Mouse (Mus musculus) forebrain, embryonic 14.5 days (tissue): Measurements from ENCODE around the gene Atp5mpl. TPM values are rescaled to one million over a fixed set of nuclear protein-coding genes. Genes with fewer than 3 reads are reported as not detected.

Experiments used
- ATAC-seq: fragments of 200-750 bp; cut with Nextera tagmentation; 2 replicates; pipeline ENCODE4 v1.8.0; 2017; ENCODE audit warnings: mild to moderate bottlenecking, moderate library complexity
- DNase-seq: peaks from one replicate; pipeline ENCODE4 v3.0.0-alpha.2; 2015; ENCODE audit warnings: low spot score
- H3K27ac ChIP-seq: fragments of 300-500 bp; sonication (generic); 2 replicates; pipeline ENCODE4 v1.5.1; 2014; ENCODE audit warnings: low read depth, mild to moderate bottlenecking, control low read depth, low read length, moderate library complexity
- H3K27me3 ChIP-seq: fragments of 300-500 bp; sonication (generic); replicated peaks from 2 replicates; pipeline ENCODE4 v1.6.1; 2014; ENCODE audit warnings: low read length, control low read depth, mixed read lengths; ENCODE audit not compliant: control insufficient read depth, insufficient read depth
- H3K36me3 ChIP-seq: fragments of 300-500 bp; sonication (generic); 2 replicates; pipeline ENCODE4 v1.6.1; 2014; ENCODE audit warnings: low read length, control low read depth; ENCODE audit not compliant: control insufficient read depth, insufficient read depth
- H3K4me1 ChIP-seq: fragments of 300-500 bp; sonication (generic); 2 replicates; pipeline ENCODE4 v1.6.1; 2014; ENCODE audit warnings: antibody characterized with exemption, low read length, control low read depth; ENCODE audit not compliant: control insufficient read depth, insufficient read depth
- H3K4me2 ChIP-seq: fragments of 300-500 bp; sonication (generic); 2 replicates; pipeline ENCODE4 v1.6.1; 2014; ENCODE audit warnings: mild to moderate bottlenecking, control low read depth, low read length
- H3K4me3 ChIP-seq: fragments of 300-500 bp; sonication (generic); 2 replicates; pipeline ENCODE4 v1.5.1; 2014; ENCODE audit warnings: low read depth, low read length, control low read depth
- H3K9ac ChIP-seq: fragments of 300-500 bp; sonication (generic); 2 replicates; pipeline ENCODE4 v1.6.1; 2014; ENCODE audit warnings: mild to moderate bottlenecking, low read length, control low read depth, moderate library complexity
- H3K9me3 ChIP-seq: fragments of 300-500 bp; sonication (generic); replicated peaks from 2 replicates; pipeline ENCODE4 v1.6.1; 2016; ENCODE audit warnings: low read length, control low read depth, mixed read lengths; ENCODE audit not compliant: control insufficient read depth
- WGBS: fragments of 180-500 bp; shearing (Covaris S2); extraction: QIAGEN DNeasy Blood & Tissue Kit; methylation state at CpG from one replicate; pipeline ENCODE4 v1.1.7; 2014; 5-methylcytosine and 5-hydroxymethylcytosine counted together
- polyA plus RNA-seq: library from polyadenylated mRNA; unstranded; fragments of >200 nt; fragmentation: Nextera tagmentation; extraction: Ambion mirVana; gene quantifications from 2 replicates; pipeline ENCODE4 v1.2.1, GENCODE M21; 2014

Gene Atp5mpl
- polyA plus RNA-seq = 634 and 784 TPM in 2 replicates

DNA sequence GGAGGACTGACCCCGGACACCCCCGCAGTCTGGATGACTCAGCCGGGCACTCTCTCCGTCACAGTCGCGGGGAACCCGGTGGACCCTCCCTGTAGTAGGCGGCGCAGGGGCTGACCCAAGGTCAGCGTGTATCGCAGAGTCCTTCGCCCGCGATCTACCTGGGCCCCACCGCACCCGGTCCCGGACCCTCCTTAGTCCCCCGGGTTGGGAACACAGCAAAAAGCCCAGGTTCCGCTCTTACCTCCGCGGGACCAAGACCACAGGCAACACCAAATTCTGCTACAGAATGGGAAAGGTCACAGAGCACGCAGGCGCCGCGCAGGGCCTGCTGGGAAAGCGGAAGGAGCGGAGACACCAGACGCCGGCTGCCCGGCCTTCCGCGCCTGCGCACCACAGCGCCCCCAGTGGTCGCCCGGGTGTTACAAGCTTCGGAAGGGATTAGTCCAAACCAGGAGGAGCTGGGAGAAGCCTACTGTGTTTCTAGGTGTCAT, at the start of gene Atp5mpl:
Gene Atp5mpl, minus strand, starts transcription at position 295 of the 491 bp plus-strand sequence.
- DNase-seq (peak; percentile 95), ATAC-seq (peak; percentile 95)
- H3K36me3 ChIP-seq = peaks cover 14% of the 10 kb centered on the region
- H3K4me3 ChIP-seq = peak within 1 kb of the TSS; percentile 92
- no peaks in the 10 kb centered on the region for H3K27me3 ChIP-seq
- peaks cover 7% of the 10 kb centered on the region for H3K4me1 ChIP-seq
- no peaks in the 10 kb centered on the region for H3K9me3 ChIP-seq
- under 1% methylated on average over 37 of the region's 37 CpGs for WGBS
- H3K4me2 ChIP-seq = peak within 1 kb of the TSS; percentile 92
- H3K27ac ChIP-seq = peak within 1 kb of the TSS; percentile 27; the same call in 1 of the 2 replicates
- peak within 1 kb of the TSS; percentile 98 for H3K9ac ChIP-seq

GRCm38 (mm10) chr12:112016346-112016745, 49.6 kb upstream of the Atp5mpl start:
- no peaks in the 10 kb centered on the region; the same call in 1 of the 2 replicates for H3K4me1 ChIP-seq
- no peak overlapping the region for H3K27ac ChIP-seq
- H3K36me3 ChIP-seq = no peaks in the 10 kb centered on the region
- no peak overlapping the region for H3K4me3 ChIP-seq
- 69% methylated on average over 4 of the region's 4 CpGs for WGBS
- H3K27me3 ChIP-seq = no peaks in the 10 kb centered on the region
- H3K9ac ChIP-seq = no peak overlapping the region
- DNase-seq (no peak), ATAC-seq (no peak)
- no peak overlapping the region for H3K4me2 ChIP-seq
- H3K9me3 ChIP-seq = no peaks in the 10 kb centered on the region

GRCm38 (mm10) chr12:112013271-112013801, 46.6 kb upstream of the Atp5mpl start:
- Histone ChIP-seq H3K9ac (no peak overlapping the region; the same call in 1 of the 2 replicates), H3K27me3 (no peaks in the 10 kb centered on the region), H3K4me3 (no peak overlapping the region), H3K36me3 (no peaks in the 10 kb centered on the region), H3K27ac (peak overlapping the region; percentile 35; the same call in 1 of the 2 replicates), H3K4me2 (peak overlapping the region; percentile 44), H3K4me1 (no peaks in the 10 kb centered on the region; the same call in 1 of the 2 replicates), H3K9me3 (no peaks in the 10 kb centered on the region)
- peak; percentile 51 for DNase-seq
- ATAC-seq = peak; percentile 71
- 3% methylated on average over 14 of the region's 14 CpGs for WGBS

DNA sequence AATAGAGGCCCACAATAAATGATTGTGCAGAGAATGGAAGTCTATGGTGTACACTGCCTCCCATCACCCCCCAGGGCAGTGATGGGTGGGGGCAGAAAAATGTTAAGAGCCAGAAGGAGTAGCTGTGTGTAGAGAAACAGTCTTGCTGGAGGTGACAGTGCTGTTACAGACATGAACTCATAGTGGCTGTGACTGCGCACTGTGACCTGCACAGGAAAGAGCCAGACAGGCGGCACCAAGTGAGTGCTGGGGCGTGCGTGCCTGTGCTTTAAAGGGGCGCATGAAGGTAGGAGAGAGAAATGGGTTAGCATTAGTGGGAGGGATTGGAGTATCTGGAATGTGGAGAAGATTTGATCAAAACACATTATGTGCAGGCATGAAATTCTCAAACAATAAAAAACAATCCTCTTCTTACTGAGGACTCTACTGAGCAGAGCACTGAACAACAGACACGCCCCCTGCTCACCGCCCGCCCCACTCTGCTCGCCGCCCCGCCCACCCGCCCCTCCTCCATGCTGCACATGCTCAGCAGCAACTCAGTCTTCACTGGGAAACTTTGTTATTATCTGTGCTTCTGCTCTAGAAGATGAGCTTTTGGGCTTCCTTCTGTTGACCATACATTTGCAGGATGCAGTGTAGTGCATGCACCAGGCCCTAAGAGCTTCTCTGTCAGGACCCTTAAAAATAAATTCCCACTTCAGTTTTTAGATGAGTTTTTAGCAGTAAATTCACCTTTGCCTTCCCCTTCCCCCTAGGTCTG, 45.9 kb upstream of the Atp5mpl start:
- Histone ChIP-seq H3K27me3 (no peaks in the 10 kb centered on the region), H3K9ac (no peak overlapping the region; the same call in 1 of the 2 replicates), H3K4me2 (peak overlapping the region; percentile 44), H3K27ac (peak overlapping the region; percentile 35; the same call in 1 of the 2 replicates), H3K36me3 (no peaks in the 10 kb centered on the region), H3K4me1 (no peaks in the 10 kb centered on the region; the same call in 1 of the 2 replicates), H3K4me3 (no peak overlapping the region), H3K9me3 (no peaks in the 10 kb centered on the region)
- WGBS = 14% methylated on average over 12 of the region's 12 CpGs
- DNase-seq (peak; percentile 49), ATAC-seq (peak; percentile 92)

- no peak overlapping the region for H3K4me2 ChIP-seq
- no peaks in the 10 kb centered on the region for H3K9me3 ChIP-seq
- no peak overlapping the region for H3K9ac ChIP-seq
- no peak overlapping the region for H3K27ac ChIP-seq
- no peaks in the 10 kb centered on the region for H3K4me1 ChIP-seq
- ATAC-seq (peak; percentile 34; the same call in 1 of the 2 replicates), DNase-seq (peak; percentile 90)
- 20% methylated on average over 8 of the region's 8 CpGs for WGBS
- H3K27me3 ChIP-seq = no peaks in the 10 kb centered on the region
- H3K36me3 ChIP-seq = no peaks in the 10 kb centered on the region
- H3K4me3 ChIP-seq = no peak overlapping the region
Measured at GRCm38 (mm10) chr12:112001223-112001622, 34.4 kb upstream of the Atp5mpl start.

DNA sequence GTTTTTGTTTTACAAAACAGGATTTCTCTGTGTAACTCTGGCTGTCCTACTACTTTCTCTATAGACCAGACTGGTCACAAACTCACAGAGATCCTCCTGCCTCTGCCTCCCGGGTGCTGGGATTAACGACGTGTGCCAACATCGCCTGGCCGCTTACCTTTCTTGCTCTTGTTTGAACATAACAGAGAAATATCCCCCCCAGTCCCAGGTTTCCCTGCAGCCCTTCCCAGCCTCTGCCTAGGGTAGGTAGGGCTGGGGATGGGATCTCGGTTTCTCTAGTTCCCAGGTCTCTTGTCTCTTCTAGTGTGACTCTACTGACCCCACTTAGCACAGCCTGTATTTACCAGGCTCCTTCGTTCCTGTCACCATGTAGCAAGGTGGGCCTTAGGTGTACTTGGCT, 33.0 kb upstream of the Atp5mpl start:
- ATAC-seq = no peak
- Histone ChIP-seq H3K4me2 (no peak overlapping the region), H3K4me3 (no peak overlapping the region), H3K9ac (no peak overlapping the region), H3K9me3 (no peaks in the 10 kb centered on the region), H3K27ac (no peak overlapping the region), H3K36me3 (no peaks in the 10 kb centered on the region), H3K4me1 (no peaks in the 10 kb centered on the region), H3K27me3 (no peaks in the 10 kb centered on the region)
- no peak for DNase-seq
- 95% methylated on average over 7 of the region's 7 CpGs for WGBS

DNA sequence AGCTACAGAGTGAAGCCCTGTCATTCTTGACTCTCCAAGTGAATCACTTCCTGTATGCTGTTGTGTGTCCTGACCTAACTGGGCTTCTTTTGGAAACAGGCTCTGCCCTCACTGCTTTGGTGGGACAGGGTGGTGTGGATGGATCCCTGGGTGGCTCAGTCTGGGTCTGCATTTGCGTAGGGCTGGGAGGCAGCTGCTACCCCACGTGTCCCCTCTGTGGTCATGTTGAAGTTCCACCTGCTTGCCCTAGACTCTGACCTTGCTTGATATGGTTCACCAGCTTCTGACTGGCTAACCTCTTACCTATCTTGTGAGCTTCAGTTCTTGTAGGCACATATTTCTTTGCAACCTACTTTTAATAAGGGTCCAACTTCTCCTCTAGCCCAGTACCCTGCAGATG, 28.4 kb upstream of the Atp5mpl start:
- Histone ChIP-seq H3K9me3 (no peaks in the 10 kb centered on the region), H3K4me1 (no peaks in the 10 kb centered on the region), H3K9ac (no peak overlapping the region), H3K36me3 (no peaks in the 10 kb centered on the region), H3K4me3 (no peak overlapping the region), H3K27ac (no peak overlapping the region), H3K4me2 (no peak overlapping the region), H3K27me3 (no peaks in the 10 kb centered on the region)
- no peak for ATAC-seq
- WGBS = 89% methylated on average over 2 of the region's 2 CpGs
- DNase-seq = no peak

DNA sequence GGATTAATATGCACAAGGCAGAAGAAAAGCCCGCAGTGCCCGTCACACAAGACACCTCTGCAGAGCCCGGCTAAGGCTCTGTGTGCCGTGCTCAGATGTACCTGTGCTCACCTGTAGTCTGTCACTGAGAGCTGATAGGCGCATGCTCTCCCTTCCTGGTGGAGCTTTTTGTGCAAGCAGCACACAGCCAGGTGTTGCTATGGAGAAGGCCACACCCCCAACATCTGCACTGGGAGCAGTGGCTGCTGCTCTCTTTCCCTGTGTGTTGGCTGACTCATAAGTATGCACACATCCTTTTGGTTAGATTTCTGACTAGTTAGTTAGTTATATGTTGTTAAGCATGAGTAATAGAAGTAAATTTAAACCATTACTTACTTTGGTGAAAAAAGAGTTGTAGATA, 25.8 kb upstream of the Atp5mpl start:
- DNase-seq (no peak), ATAC-seq (no peak)
- H3K4me1 ChIP-seq = no peaks in the 10 kb centered on the region
- H3K9ac ChIP-seq = no peak overlapping the region
- H3K36me3 ChIP-seq = no peaks in the 10 kb centered on the region
- no peak overlapping the region for H3K4me3 ChIP-seq
- H3K9me3 ChIP-seq = no peaks in the 10 kb centered on the region
- no peaks in the 10 kb centered on the region for H3K27me3 ChIP-seq
- H3K4me2 ChIP-seq = no peak overlapping the region
- no peak overlapping the region for H3K27ac ChIP-seq
- whole genome bisulfite sequencing = 89% methylated on average over 5 of the region's 5 CpGs

GRCm38 (mm10) chr12:111986756-111987155, 20.0 kb upstream of the Atp5mpl start:
- no peak for DNase-seq
- WGBS = 46% methylated on average over 9 of the region's 9 CpGs
- Histone ChIP-seq H3K4me3 (no peak overlapping the region), H3K9ac (no peak overlapping the region), H3K4me2 (no peak overlapping the region), H3K36me3 (no peaks in the 10 kb centered on the region), H3K27ac (no peak overlapping the region), H3K4me1 (no peaks in the 10 kb centered on the region), H3K27me3 (no peaks in the 10 kb centered on the region), H3K9me3 (no peaks in the 10 kb centered on the region)
- ATAC-seq = no peak
